Mouse (Mus musculus) CH12.LX (cell line): ENCODE results near the gene Tomm6.

ENCODE experiments used
- ELF1 ChIP-seq: IDR thresholded peaks from 2 replicates; pipeline ENCODE4 v1.6.1; 2014; ENCODE audit warnings: low read depth, mild to moderate bottlenecking, inconsistent platforms, low read length, improper control_type of control experiment
- NRF1 ChIP-seq: IDR thresholded peaks from 2 replicates; pipeline ENCODE4 v1.6.1; 2014; ENCODE audit warnings: low read depth, mild to moderate bottlenecking, inconsistent platforms, low read length, improper control_type of control experiment, moderate library complexity
- RAD21 ChIP-seq: IDR thresholded peaks from 2 replicates; pipeline ENCODE4 v1.6.1; 2011; ENCODE audit warnings: low read depth, mild to moderate bottlenecking, low read length, improper control_type of control experiment, moderate library complexity
- USF1 ChIP-seq: IDR thresholded peaks from 2 replicates; pipeline ENCODE4 v1.6.1; 2014; ENCODE audit warnings: low read depth, mild to moderate bottlenecking, inconsistent platforms, low read length, improper control_type of control experiment

DNA sequence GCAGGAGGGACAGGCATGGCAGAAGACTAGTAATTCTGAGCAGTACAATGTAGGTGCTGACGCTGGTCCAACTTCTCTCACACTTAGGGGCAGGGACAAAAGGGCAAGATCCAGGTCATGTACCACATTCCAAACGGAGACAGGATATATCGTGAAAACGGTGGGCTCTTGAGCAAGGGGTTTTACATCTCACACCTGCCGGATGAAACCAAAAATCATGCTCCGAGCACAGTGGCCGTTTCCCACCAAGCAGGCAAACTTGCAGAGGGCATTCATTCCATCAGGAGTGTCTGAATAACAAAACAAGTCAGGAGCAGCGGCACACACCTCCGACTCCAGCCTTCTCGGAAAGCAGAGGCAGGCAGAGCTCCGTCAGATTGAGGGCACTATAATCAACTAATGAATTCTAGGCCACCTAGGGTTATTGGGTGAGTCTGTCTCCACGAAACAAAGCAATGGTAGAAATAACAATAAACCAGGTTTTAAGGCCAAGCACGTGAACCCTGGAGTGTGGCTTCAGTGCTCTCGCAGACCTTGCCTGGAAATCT is 47.4 kb upstream of the Tomm6 start:
- TF ChIP-seq NRF1 (no peak), RAD21 (no peak), USF1 (no peak), ELF1 (no peak)
